Mouse (Mus musculus) CH12.LX (cell line): Measurements from ENCODE around the gene BC004004. TPM values are rescaled to one million over a fixed set of nuclear protein-coding genes. Genes with fewer than 3 reads are reported as not detected.

ENCODE experiments used
- DNase-seq: peaks from one replicate; pipeline ENCODE4 v3.0.0-alpha.2; 2013; ENCODE audit errors: extremely low read depth
- H3K27ac ChIP-seq: 2 replicates; pipeline ENCODE4 v1.5.1; 2012; ENCODE audit warnings: low read depth, mild to moderate bottlenecking, control low read depth, moderate library complexity; ENCODE audit not compliant: insufficient read depth
- H3K27me3 ChIP-seq: replicated peaks from 2 replicates; pipeline ENCODE3; 2012; ENCODE audit warnings: inconsistent platforms
- H3K36me3 ChIP-seq, 2 experiments: replicated peaks in 1 of 2; 2 replicates each; pipeline versions ENCODE3 to v1.6.1; 2012; ENCODE audit warnings: inconsistent platforms in 1 of 2, low read length in 1 of 2, mild to moderate bottlenecking in 1 of 2, mixed read lengths in 1 of 2, moderate library complexity in 1 of 2; ENCODE audit not compliant: control insufficient read depth in 1 of 2, insufficient read depth in 1 of 2
- H3K4me1 ChIP-seq, 2 experiments: 2 replicates each; pipeline ENCODE4 v1.6.1; 2012; ENCODE audit warnings: inconsistent platforms in 1 of 2, moderate library complexity in 1 of 2; ENCODE audit not compliant: insufficient read depth in 2 of 2, control insufficient read depth in 1 of 2
- H3K4me2 ChIP-seq: 2 replicates; pipeline ENCODE4 v1.6.1; 2012; ENCODE audit warnings: low read depth, mild to moderate bottlenecking, control low read depth; ENCODE audit not compliant: poor library complexity, insufficient read depth, severe bottlenecking
- H3K4me3 ChIP-seq, 3 experiments: fragments of 150-350 bp in 1 of 3; sonication (generic) in 1 of 3; replicated peaks in 1 of 3; 2 replicates each; pipeline versions ENCODE3 to v1.5.1; 2011 to 2012; ENCODE audit warnings: low read depth in 2 of 3, low read length in 2 of 3, mild to moderate bottlenecking in 2 of 3, moderate library complexity in 2 of 3, control low read depth in 1 of 3, improper control_type of control experiment in 1 of 3, inconsistent platforms in 1 of 3, mixed read lengths in 1 of 3; ENCODE audit not compliant: poor library complexity in 1 of 3
- H3K79me2 ChIP-seq: replicated peaks from 2 replicates; pipeline ENCODE4 v1.6.1; 2012; ENCODE audit warnings: mild to moderate bottlenecking, moderate library complexity; ENCODE audit not compliant: control insufficient read depth, poor library complexity, insufficient read depth, severe bottlenecking; ENCODE audit errors: extremely low read depth
- H3K9ac ChIP-seq: 2 replicates; pipeline ENCODE4 v1.6.1; 2012; ENCODE audit warnings: low read depth, mild to moderate bottlenecking, control low read depth, moderate library complexity; ENCODE audit not compliant: insufficient read depth
- H3K9me3 ChIP-seq: replicated peaks from 2 replicates; pipeline ENCODE3; 2012; ENCODE audit warnings: low read length, inconsistent platforms, mixed read lengths
- BHLHE40 ChIP-seq: IDR thresholded peaks from 2 replicates; pipeline ENCODE4 v1.6.1; 2011; ENCODE audit warnings: mild to moderate bottlenecking, low read depth, low read length, improper control_type of control experiment
- CHD1 ChIP-seq: IDR thresholded peaks from 2 replicates; pipeline ENCODE4 v1.6.1; 2012; ENCODE audit warnings: low read depth, low read length, improper control_type of control experiment, inconsistent platforms
- CHD2 ChIP-seq: IDR thresholded peaks from 2 replicates; pipeline ENCODE4 v1.6.1; 2011; ENCODE audit warnings: low read length, improper control_type of control experiment
- E2F4 ChIP-seq: IDR thresholded peaks from 2 replicates; pipeline ENCODE4 v1.6.1; 2011; ENCODE audit warnings: low read depth, low read length, improper control_type of control experiment; ENCODE audit not compliant: insufficient replicate concordance
- ELF1 ChIP-seq: IDR thresholded peaks from 2 replicates; pipeline ENCODE4 v1.6.1; 2014; ENCODE audit warnings: low read depth, mild to moderate bottlenecking, inconsistent platforms, low read length, improper control_type of control experiment
- EP300 ChIP-seq: IDR thresholded peaks from 2 replicates; pipeline ENCODE4 v1.6.1; 2011; ENCODE audit warnings: low read length, improper control_type of control experiment
- ETS1 ChIP-seq: conservative IDR thresholded peaks from 2 replicates; pipeline ENCODE4 v1.6.1; 2012; ENCODE audit warnings: low read depth, mild to moderate bottlenecking, inconsistent platforms, low read length, improper control_type of control experiment, moderate library complexity
- HCFC1 ChIP-seq: IDR thresholded peaks from 2 replicates; pipeline ENCODE4 v1.6.1; 2012; ENCODE audit warnings: low read depth, mild to moderate bottlenecking, inconsistent platforms, low read length, improper control_type of control experiment
- KAT2A ChIP-seq: IDR thresholded peaks from 2 replicates; pipeline ENCODE4 v1.6.1; 2012; ENCODE audit warnings: low read length, improper control_type of control experiment, inconsistent platforms; ENCODE audit not compliant: insufficient replicate concordance
- MAX ChIP-seq: IDR thresholded peaks from 2 replicates; pipeline ENCODE4 v1.6.1; 2011; ENCODE audit warnings: low read length, improper control_type of control experiment
- MEF2A ChIP-seq: IDR thresholded peaks from 2 replicates; pipeline ENCODE4 v1.6.1; 2014; ENCODE audit warnings: low read depth, mild to moderate bottlenecking, inconsistent platforms, low read length, improper control_type of control experiment, borderline replicate concordance
- MXI1 ChIP-seq: IDR thresholded peaks from 2 replicates; pipeline ENCODE4 v1.6.1; 2011; ENCODE audit warnings: mild to moderate bottlenecking, low read depth, low read length, improper control_type of control experiment
- MYC ChIP-seq: IDR thresholded peaks from 2 replicates; pipeline ENCODE4 v1.6.1; 2011; ENCODE audit warnings: low read depth, mild to moderate bottlenecking, improper control_type of control experiment, low read length
- NRF1 ChIP-seq: IDR thresholded peaks from 2 replicates; pipeline ENCODE4 v1.6.1; 2014; ENCODE audit warnings: low read depth, mild to moderate bottlenecking, inconsistent platforms, low read length, improper control_type of control experiment, moderate library complexity
- PAX5 ChIP-seq: IDR thresholded peaks from 2 replicates; pipeline ENCODE4 v1.6.1; 2012; ENCODE audit warnings: low read length, inconsistent platforms, mixed read lengths
- POLR2A ChIP-seq: IDR thresholded peaks from 2 replicates; pipeline ENCODE4 v1.6.1; 2011; ENCODE audit warnings: low read depth, mild to moderate bottlenecking, improper control_type of control experiment, low read length
- RAD21 ChIP-seq: IDR thresholded peaks from 2 replicates; pipeline ENCODE4 v1.6.1; 2011; ENCODE audit warnings: low read depth, mild to moderate bottlenecking, low read length, improper control_type of control experiment, moderate library complexity
- RCOR1 ChIP-seq: conservative IDR thresholded peaks from 2 replicates; pipeline ENCODE4 v1.6.1; 2012; ENCODE audit warnings: low read depth, mild to moderate bottlenecking, inconsistent platforms, low read length, improper control_type of control experiment
- SIN3A ChIP-seq: IDR thresholded peaks from 2 replicates; pipeline ENCODE4 v1.6.1; 2012; ENCODE audit warnings: low read length, improper control_type of control experiment, inconsistent platforms
- SMC3 ChIP-seq: IDR thresholded peaks from 2 replicates; pipeline ENCODE4 v1.6.1; 2011; ENCODE audit warnings: low read depth, low read length, improper control_type of control experiment
- TBP ChIP-seq: conservative IDR thresholded peaks from 2 replicates; pipeline ENCODE4 v1.6.1; 2011; ENCODE audit warnings: low read depth, low read length, improper control_type of control experiment
- USF1 ChIP-seq: IDR thresholded peaks from 2 replicates; pipeline ENCODE4 v1.6.1; 2014; ENCODE audit warnings: low read depth, mild to moderate bottlenecking, inconsistent platforms, low read length, improper control_type of control experiment
- USF2 ChIP-seq: conservative IDR thresholded peaks from 2 replicates; pipeline ENCODE4 v1.6.1; 2011; ENCODE audit warnings: low read depth, low read length, improper control_type of control experiment
- ZC3H11A ChIP-seq: IDR thresholded peaks from 2 replicates; pipeline ENCODE4 v1.6.1; 2012; ENCODE audit warnings: low read depth, mild to moderate bottlenecking, inconsistent platforms, low read length, improper control_type of control experiment
- ZKSCAN1 ChIP-seq: IDR thresholded peaks from 2 replicates; pipeline ENCODE4 v1.6.1; 2012; ENCODE audit warnings: low read depth, inconsistent platforms, low read length, improper control_type of control experiment, borderline replicate concordance
- dilution Hi-C: fragments of 300-500 bp; cut with MboI; formaldehyde crosslinking; loops from 2 replicates; pipeline ENCODE4 v1.14.3; 2020; ENCODE audit warnings: low sequenced_read_pairs; ENCODE audit not compliant: extremely low pct_unique_long_range_greater_than_20kb, extremely low pct_ligation_motif_present
- in situ Hi-C: fragments of 300-500 bp; cut with MboI; formaldehyde crosslinking; loops from 3 replicates; pipeline ENCODE4 v1.14.3; 2019; ENCODE audit warnings: low sequenced_read_pairs, low pct_ligation_motif_present, low pct_unique_long_range_greater_than_20kb, mixed read lengths
- polyA plus RNA-seq: library from polyadenylated mRNA; unstranded; fragments of >175 nt; gene quantifications from 2 replicates; pipeline ENCODE4 v1.2.1, GENCODE M21; 2012; ENCODE audit warnings: low read depth; ENCODE audit not compliant: insufficient read length
- total RNA-seq, 2 experiments: library from RNA; depleted of rRNA; stranded (reverse); fragments of 300-350 nt in 1 of 2; fragments of >200 nt in 1 of 2; gene quantifications; 2 replicates each; pipeline ENCODE4 v1.2.3; 2012 to 2014

BC004004 gene
- total and polyA plus RNA-seq, 3 experiments: 67.9 to 89.1 (median 75.1) TPM

DNA sequence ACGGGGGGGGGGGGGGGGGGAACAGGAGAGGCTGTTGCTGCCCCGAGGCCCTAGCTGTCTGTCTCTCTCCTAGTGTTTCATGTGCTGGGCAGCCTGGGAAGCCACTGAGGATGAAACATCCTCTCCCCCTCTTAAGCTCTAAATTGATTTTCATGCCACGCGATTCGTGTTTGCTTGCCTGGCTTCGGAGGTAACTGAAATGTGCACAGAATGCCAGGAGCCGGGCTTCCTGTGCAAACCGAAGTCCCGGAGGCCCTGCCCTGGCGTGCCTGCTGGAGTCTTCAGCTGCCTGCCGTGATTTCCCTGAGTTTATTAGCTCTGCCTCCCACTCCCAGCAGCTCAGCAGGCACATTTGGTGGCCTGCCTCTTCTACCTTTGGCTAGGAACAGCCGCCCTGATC lies 23.7 kb upstream of the BC004004 start:
- dilution Hi-C loops: no loop called here

DNA sequence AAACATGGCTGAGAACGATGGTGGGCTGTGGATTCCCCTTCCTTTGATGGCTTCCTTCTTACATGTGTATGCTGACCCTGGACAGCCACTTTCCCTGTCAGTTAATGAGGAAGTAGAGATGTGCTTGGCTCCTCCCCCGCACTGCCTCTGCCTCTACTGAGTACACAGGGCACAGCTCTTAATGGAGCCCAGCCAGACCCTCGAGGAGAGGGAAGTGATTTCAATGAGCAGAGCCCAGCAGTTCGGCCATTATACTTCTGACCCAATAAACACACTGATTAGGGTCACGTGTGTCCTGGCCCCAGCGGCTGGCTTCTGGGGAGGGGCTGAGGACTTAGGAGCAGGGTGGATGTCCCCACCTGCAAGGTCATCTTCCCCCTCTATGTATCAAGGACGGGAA lies 22.9 kb upstream of the BC004004 start:
- Histone ChIP-seq H3K79me2 (no peaks in the 10 kb centered on the region), H3K9ac (no peak overlapping the region), H3K9me3 (no peaks in the 10 kb centered on the region), H3K36me3 (peaks cover 17 to 31% of the 10 kb centered on the region in 2 experiments), H3K4me3 (no peak overlapping the region), H3K27ac (no peak overlapping the region), H3K4me1 (peaks cover 9 to 14% of the 10 kb centered on the region in 2 experiments; a peak in 3 of 4 replicates), H3K27me3 (no peaks in the 10 kb centered on the region), H3K4me2 (no peak overlapping the region)
- no peak for DNase-seq
- TF ChIP-seq MXI1: no peak
- TF ChIP-seq CHD1: no peak
- TF ChIP-seq MAX: no peak
- no peak for TF ChIP-seq MEF2A
- no peak for TF ChIP-seq HCFC1
- no peak for TF ChIP-seq CHD2
- TF ChIP-seq USF2: no peak
- TF ChIP-seq ELF1: no peak
- no peak for TF ChIP-seq NRF1
- no peak for TF ChIP-seq KAT2A
- no peak for TF ChIP-seq RAD21
- TF ChIP-seq ZC3H11A: no peak
- TF ChIP-seq POLR2A: no peak
- TF ChIP-seq SIN3A: no peak
- dilution Hi-C loops (no loop called here), in situ Hi-C loops (loop anchor here (5.0 kb wide), 1 partner anchor 198 kb away; no protein-coding TSS in a partner anchor)

More for the DNA sequence above, 23.7 kb upstream of the BC004004 start:
- DNase-seq: no peak
- Histone ChIP-seq H3K27ac (no peak overlapping the region), H3K4me3 (no peak overlapping the region), H3K27me3 (no peaks in the 10 kb centered on the region), H3K4me2 (no peak overlapping the region), H3K9me3 (no peaks in the 10 kb centered on the region), H3K79me2 (no peaks in the 10 kb centered on the region), H3K36me3 (peaks cover 10 to 23% of the 10 kb centered on the region in 2 experiments), H3K9ac (no peak overlapping the region), H3K4me1 (peaks cover 9 to 14% of the 10 kb centered on the region in 2 experiments; a peak in 3 of 4 replicates)
- in situ Hi-C loops: loop anchor here (5.0 kb wide), 2 partner anchors 68 to 198 kb away; no protein-coding TSS in a partner anchor
- TF ChIP-seq USF2: no peak
- no peak for TF ChIP-seq ZC3H11A
- no peak for TF ChIP-seq ELF1
- TF ChIP-seq ETS1: no peak
- TF ChIP-seq ZKSCAN1: no peak
- TF ChIP-seq BHLHE40: no peak
- TF ChIP-seq MEF2A: no peak
- TF ChIP-seq TBP: no peak
- no peak for TF ChIP-seq MYC
- no peak for TF ChIP-seq E2F4
- no peak for TF ChIP-seq RCOR1
- TF ChIP-seq EP300: no peak
- TF ChIP-seq CHD1: no peak
- TF ChIP-seq PAX5: no peak
- no peak for TF ChIP-seq USF1
- TF ChIP-seq KAT2A: no peak
- TF ChIP-seq SMC3: no peak
